Mouse (Mus musculus) forebrain, embryonic 13.5 days (tissue): Measurements from ENCODE around the gene Lhfpl2. TPM values are rescaled to one million over a fixed set of nuclear protein-coding genes. Genes with fewer than 3 reads are reported as not detected.
A peak's percentile ranks its signal among the peaks of the same experiment; 100 is the strongest.

Source experiments
- ATAC-seq: fragments of 200-750 bp; cut with Nextera tagmentation; 2 replicates; pipeline ENCODE4 v1.8.0; 2017
- H3K27ac ChIP-seq: fragments of 300-500 bp; sonication (generic); 2 replicates; pipeline ENCODE4 v1.5.1; 2015; ENCODE audit warnings: inconsistent platforms, mild to moderate bottlenecking, moderate library complexity
- H3K27me3 ChIP-seq: fragments of 300-500 bp; sonication (generic); 2 replicates; pipeline ENCODE4 v1.6.1; 2015; ENCODE audit warnings: mild to moderate bottlenecking, inconsistent platforms
- H3K36me3 ChIP-seq: fragments of 300-500 bp; sonication (generic); 2 replicates; pipeline ENCODE4 v1.6.1; 2015; ENCODE audit warnings: mild to moderate bottlenecking, inconsistent platforms; ENCODE audit not compliant: poor library complexity, severe bottlenecking
- H3K4me1 ChIP-seq: fragments of 300-500 bp; sonication (generic); 2 replicates; pipeline ENCODE4 v1.6.1; 2015; ENCODE audit warnings: inconsistent platforms
- H3K4me2 ChIP-seq: fragments of 300-500 bp; sonication (generic); 2 replicates; pipeline ENCODE4 v1.6.1; 2015; ENCODE audit warnings: inconsistent platforms, mild to moderate bottlenecking, moderate library complexity
- H3K4me3 ChIP-seq: fragments of 300-500 bp; sonication (generic); 2 replicates; pipeline ENCODE4 v1.5.1; 2015; ENCODE audit warnings: mild to moderate bottlenecking, inconsistent platforms
- H3K9ac ChIP-seq: fragments of 300-500 bp; sonication (generic); 2 replicates; pipeline ENCODE4 v1.6.1; 2015; ENCODE audit warnings: mild to moderate bottlenecking, inconsistent platforms
- H3K9me3 ChIP-seq: fragments of 300-500 bp; sonication (generic); replicated peaks from 2 replicates; pipeline ENCODE4 v1.6.1; 2016; ENCODE audit warnings: inconsistent platforms
- WGBS: fragments of 180-500 bp; shearing (Covaris S2); methylation state at CpG from one replicate; pipeline ENCODE4 v1.1.7; 2015; 5-methylcytosine and 5-hydroxymethylcytosine counted together
- polyA plus RNA-seq: library from polyadenylated mRNA; unstranded; fragments of >200 nt; fragmentation: Nextera tagmentation; extraction: Ambion mirVana; gene quantifications from 2 replicates; pipeline ENCODE4 v1.2.1, GENCODE M21; 2015

Lhfpl2 gene
- polyA plus RNA-seq, 1 experiment from 2014 or later, result 10.1 TPM

DNA sequence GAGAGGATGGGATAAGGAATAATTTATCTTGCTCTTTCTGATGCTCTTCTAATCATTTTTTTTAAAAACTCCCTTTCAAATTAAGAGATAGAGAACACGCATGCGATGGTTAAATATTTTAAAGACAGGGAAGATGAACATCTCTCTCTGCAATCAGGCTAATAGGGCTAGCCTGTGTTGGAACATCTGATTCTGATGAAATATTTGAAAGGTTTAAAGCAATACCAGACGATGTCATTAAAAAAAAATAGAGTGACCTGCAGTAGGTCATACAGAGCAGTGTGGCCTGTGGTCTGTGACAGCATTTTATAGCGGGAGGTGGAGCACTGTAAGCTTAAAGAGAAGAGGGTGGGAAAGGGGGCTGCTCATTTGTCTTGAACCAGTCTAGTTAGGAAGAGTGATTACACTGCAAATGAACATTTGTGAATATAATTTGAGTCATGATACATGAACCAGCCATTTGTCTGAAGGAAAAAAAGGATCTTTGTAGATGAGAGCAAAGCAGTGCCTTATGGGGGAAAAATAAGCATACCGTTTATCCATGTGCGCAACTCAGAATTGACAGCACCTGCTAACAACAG lies 1.1 kb downstream of the Lhfpl2 start:
- ATAC-seq, result no peak
- H3K36me3 ChIP-seq, result no peaks in the 10 kb centered on the region
- no peak overlapping the region for H3K27ac ChIP-seq
- H3K4me2 ChIP-seq, result peak overlapping the region; percentile 99
- 42% methylated on average over 6 of the region's 6 CpGs for WGBS
- H3K9me3 ChIP-seq, result no peaks in the 10 kb centered on the region
- peak overlapping the region; percentile 74 for H3K4me3 ChIP-seq
- peak overlapping the region; percentile 86 for H3K9ac ChIP-seq
- H3K4me1 ChIP-seq, result peaks cover 28% of the 10 kb centered on the region
- H3K27me3 ChIP-seq, result peaks cover 17% of the 10 kb centered on the region; the same call in 1 of the 2 replicates

GRCm38 (mm10) chr13:94059373-94059772 lies 1.8 kb downstream of the Lhfpl2 start:
- Histone ChIP-seq H3K4me2 (peak overlapping the region; percentile 99), H3K36me3 (no peaks in the 10 kb centered on the region), H3K27ac (no peak overlapping the region), H3K27me3 (peaks cover 17% of the 10 kb centered on the region; the same call in 1 of the 2 replicates), H3K4me3 (no peak overlapping the region), H3K4me1 (peaks cover 28% of the 10 kb centered on the region), H3K9me3 (no peaks in the 10 kb centered on the region), H3K9ac (no peak overlapping the region)
- no peak for ATAC-seq
- 85% methylated on average over 4 of the region's 4 CpGs for WGBS

DNA sequence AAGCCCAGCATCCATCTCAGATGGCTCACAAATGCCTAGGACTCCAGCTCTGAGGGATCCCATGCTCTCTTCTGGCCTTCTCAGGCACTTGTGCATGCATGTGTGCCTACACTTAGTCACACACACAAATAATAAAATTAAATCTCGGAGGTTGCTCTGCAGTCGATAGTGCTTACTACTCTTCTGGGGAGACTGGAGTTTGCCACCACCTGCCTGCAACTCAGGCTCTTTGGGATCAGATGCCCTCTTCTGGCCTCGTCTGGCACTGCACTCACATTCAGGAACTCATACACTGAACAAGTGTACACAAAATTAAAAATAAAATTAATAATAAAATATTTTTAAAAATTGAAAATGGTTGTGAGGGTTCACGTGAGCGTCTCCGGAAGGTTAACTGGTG lies 2.2 kb downstream of the Lhfpl2 start:
- no peak overlapping the region for H3K27ac ChIP-seq
- no peak overlapping the region for H3K4me3 ChIP-seq
- peaks cover 28% of the 10 kb centered on the region for H3K4me1 ChIP-seq
- no peak overlapping the region for H3K9ac ChIP-seq
- H3K27me3 ChIP-seq, result peaks cover 20% of the 10 kb centered on the region; the same call in 1 of the 2 replicates
- no peak overlapping the region for H3K4me2 ChIP-seq
- no peaks in the 10 kb centered on the region for H3K9me3 ChIP-seq
- no peaks in the 10 kb centered on the region for H3K36me3 ChIP-seq
- 80% methylated on average over 6 of the region's 6 CpGs for WGBS
- ATAC-seq, result no peak

DNA sequence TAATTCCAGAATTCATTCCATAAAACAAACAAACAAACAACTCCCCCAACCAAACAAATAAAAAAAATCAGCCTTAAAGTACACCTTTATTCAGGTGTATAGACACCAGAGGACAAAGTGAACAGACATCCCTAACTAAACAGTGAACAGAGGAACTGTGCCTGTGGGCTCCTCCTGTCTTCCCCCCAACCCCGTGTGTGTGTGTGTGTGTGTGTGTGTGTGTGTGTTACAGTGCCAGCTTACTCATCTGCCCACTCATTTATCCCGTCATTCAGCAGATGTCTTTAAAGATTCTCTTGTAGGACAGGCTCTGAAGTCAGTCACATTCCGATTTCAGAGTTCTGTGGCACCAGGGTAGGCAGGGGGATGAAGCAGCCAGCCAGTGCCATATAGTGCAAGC lies 2.9 kb downstream of the Lhfpl2 start:
- no peak overlapping the region for H3K4me2 ChIP-seq
- H3K4me3 ChIP-seq, result no peak overlapping the region
- H3K36me3 ChIP-seq, result no peaks in the 10 kb centered on the region
- no peak overlapping the region for H3K9ac ChIP-seq
- WGBS, result 78% methylated on average over 3 of the region's 3 CpGs
- peaks cover 32% of the 10 kb centered on the region for H3K4me1 ChIP-seq
- H3K27me3 ChIP-seq, result peaks cover 20% of the 10 kb centered on the region; the same call in 1 of the 2 replicates
- H3K9me3 ChIP-seq, result no peaks in the 10 kb centered on the region
- no peak for ATAC-seq
- no peak overlapping the region for H3K27ac ChIP-seq

DNA sequence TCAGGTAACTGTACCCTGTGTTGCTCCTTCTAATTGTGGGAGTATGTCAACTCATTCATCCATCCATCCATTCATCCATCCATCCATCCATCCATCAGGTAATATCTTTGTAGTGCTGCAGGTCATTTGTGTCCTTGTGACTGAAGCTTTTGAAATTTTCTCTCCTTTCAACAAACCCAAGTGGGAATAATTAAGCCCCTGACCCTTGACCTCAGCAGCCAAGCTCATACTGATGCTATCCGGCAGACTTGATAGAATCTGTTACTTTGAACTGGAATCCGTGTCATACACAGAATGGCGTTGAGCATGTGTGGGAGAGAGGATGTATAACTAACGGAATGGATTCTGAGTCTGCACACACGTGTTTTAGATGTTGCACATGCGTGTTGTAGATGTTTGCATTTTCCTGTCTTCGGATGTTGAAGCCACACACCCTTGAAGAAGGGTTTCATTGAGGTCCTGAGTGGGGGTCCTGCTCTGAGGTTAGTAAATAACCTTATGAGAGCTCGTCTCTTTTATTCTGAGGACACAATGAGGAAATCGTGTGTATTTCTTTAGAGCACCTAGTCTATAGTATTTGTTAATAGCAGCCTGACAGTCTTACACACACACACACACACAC lies 3.8 kb downstream of the Lhfpl2 start:
- Histone ChIP-seq H3K9me3 (no peaks in the 10 kb centered on the region), H3K27me3 (peaks cover 23% of the 10 kb centered on the region; the same call in 1 of the 2 replicates), H3K27ac (no peak overlapping the region), H3K4me1 (peaks cover 32% of the 10 kb centered on the region), H3K4me3 (no peak overlapping the region), H3K36me3 (no peaks in the 10 kb centered on the region), H3K4me2 (no peak overlapping the region), H3K9ac (no peak overlapping the region)
- ATAC-seq, result no peak
- 68% methylated on average over 9 of the region's 9 CpGs for WGBS

DNA sequence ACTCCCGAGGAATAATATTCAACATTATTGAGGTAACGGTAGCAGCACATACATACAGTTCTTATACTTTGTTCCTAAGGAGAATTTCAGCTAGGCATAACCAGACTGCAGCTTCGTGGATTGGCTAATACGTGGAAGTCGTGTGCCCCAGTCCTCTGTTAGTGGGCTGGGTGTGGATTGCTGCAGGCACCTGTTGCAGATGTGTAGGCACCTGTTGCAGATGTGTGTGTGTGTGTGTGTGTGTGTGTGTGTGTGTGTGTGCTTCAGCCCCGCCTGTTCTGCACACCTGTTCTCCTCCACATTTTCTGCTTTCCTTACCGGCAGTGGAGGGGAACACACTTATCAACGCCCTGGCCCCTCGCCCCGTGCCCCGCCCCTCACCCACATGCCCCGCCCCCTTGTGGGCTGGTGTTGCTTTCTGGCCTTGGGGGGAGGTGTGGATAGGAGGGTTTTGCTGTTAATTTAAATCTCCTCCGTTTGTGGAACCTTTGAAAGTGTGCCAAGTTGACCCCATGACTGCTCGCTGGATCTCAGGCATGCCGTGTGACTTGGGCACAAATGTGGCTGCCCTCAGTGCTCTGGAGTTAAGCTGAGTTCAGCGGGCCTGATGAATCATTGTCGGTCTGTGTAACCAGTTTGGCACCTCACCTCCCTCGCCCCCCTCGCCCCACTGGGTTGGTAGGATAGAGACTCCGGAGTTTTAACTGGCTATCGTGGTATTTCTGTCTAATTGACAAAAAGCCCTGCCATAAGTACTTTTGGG lies 4.9 kb downstream of the Lhfpl2 start:
- 18% methylated on average over 21 of the region's 21 CpGs for WGBS
- Histone ChIP-seq H3K4me3 (no peak overlapping the region), H3K9me3 (no peaks in the 10 kb centered on the region), H3K9ac (no peak overlapping the region), H3K27me3 (peaks cover 28% of the 10 kb centered on the region; the same call in 1 of the 2 replicates), H3K27ac (no peak overlapping the region), H3K4me1 (peaks cover 28% of the 10 kb centered on the region), H3K4me2 (peak overlapping the region; percentile 24; the same call in 1 of the 2 replicates), H3K36me3 (no peaks in the 10 kb centered on the region)
- 0 out of 2 replicates have a peak, but pooled peaks have one; percentile 39 for ATAC-seq

- Histone ChIP-seq H3K4me2 (no peak overlapping the region), H3K4me1 (peaks cover 26% of the 10 kb centered on the region), H3K36me3 (no peaks in the 10 kb centered on the region), H3K4me3 (no peak overlapping the region), H3K9ac (no peak overlapping the region), H3K27me3 (peaks cover 28% of the 10 kb centered on the region; the same call in 1 of the 2 replicates), H3K27ac (no peak overlapping the region), H3K9me3 (no peaks in the 10 kb centered on the region)
- WGBS, result 44% methylated on average over 8 of the region's 8 CpGs
- ATAC-seq, result no peak
Measured at GRCm38 (mm10) chr13:94063156-94063555, 5.6 kb downstream of the Lhfpl2 start.

GRCm38 (mm10) chr13:94064571-94064970 lies 7.0 kb downstream of the Lhfpl2 start:
- no peak for ATAC-seq
- peaks cover 16% of the 10 kb centered on the region for H3K27me3 ChIP-seq
- 42% methylated on average over 7 of the region's 7 CpGs for WGBS

DNA sequence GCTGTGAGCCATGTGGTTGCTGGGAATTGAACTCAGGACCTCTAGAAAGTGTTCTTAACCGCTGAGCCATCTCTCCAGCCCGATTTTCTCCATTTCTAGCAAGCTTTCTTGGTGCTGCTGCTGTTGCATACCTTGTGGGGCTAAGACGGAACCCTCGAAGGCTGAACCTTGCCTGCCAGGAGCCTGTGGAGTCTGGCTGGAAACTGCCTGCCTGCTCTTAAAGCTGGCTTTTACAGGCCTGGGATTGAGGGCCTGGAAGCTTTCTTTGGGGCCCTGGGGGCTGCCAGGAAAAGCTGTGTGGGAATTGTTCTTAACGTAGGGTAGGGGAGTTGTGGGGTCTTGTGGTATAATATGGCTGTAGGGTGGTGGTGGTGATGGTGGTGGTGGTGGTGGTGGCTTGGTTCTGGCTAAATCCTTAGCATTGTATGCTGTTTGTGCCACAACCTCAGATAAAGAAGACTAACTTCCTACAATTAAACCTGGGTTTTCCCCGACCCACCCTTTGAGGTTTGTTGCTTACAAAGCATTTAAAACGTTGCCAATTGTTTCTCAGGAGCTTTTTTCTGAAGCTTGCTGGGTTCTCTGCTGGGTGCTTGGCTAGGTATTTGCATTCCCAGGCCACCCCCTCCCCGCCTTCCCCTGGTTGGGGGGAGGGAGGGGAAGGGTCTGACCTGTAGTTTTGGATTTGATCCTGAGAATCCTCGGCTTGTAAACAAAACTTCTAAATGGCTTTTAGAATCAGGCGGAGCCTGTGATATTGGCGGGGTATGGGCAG lies 7.9 kb downstream of the Lhfpl2 start:
- H3K4me1 ChIP-seq, result peaks cover 14% of the 10 kb centered on the region
- no peaks in the 10 kb centered on the region for H3K36me3 ChIP-seq
- H3K27me3 ChIP-seq, result peaks cover 13% of the 10 kb centered on the region
- H3K9ac ChIP-seq, result no peak overlapping the region; the same call in 1 of the 2 replicates
- H3K4me2 ChIP-seq, result no peak overlapping the region
- no peak overlapping the region for H3K4me3 ChIP-seq
- peak overlapping the region; percentile 48 for H3K27ac ChIP-seq
- no peak for ATAC-seq
- WGBS, result 22% methylated on average over 11 of the region's 11 CpGs
- no peaks in the 10 kb centered on the region for H3K9me3 ChIP-seq

More at GRCm38 (mm10) chr13:94064571-94064970, 7.0 kb downstream of the Lhfpl2 start:
- Histone ChIP-seq H3K9me3 (no peaks in the 10 kb centered on the region), H3K4me3 (no peak overlapping the region), H3K36me3 (no peaks in the 10 kb centered on the region), H3K4me1 (peaks cover 14% of the 10 kb centered on the region), H3K9ac (no peak overlapping the region), H3K27ac (no peak overlapping the region), H3K4me2 (no peak overlapping the region)

- peaks cover 14% of the 10 kb centered on the region for H3K4me1 ChIP-seq
- 88% methylated on average over 5 of the region's 5 CpGs for WGBS
- H3K27ac ChIP-seq, result no peak overlapping the region
- H3K4me3 ChIP-seq, result no peak overlapping the region
- no peak overlapping the region for H3K9ac ChIP-seq
- H3K9me3 ChIP-seq, result no peaks in the 10 kb centered on the region
- H3K27me3 ChIP-seq, result peaks cover 11% of the 10 kb centered on the region
- H3K4me2 ChIP-seq, result no peak overlapping the region
- no peak for ATAC-seq
- H3K36me3 ChIP-seq, result no peaks in the 10 kb centered on the region
Measured at GRCm38 (mm10) chr13:94066626-94067275, 9.2 kb downstream of the Lhfpl2 start.

GRCm38 (mm10) chr13:94068308-94068707 lies 10.7 kb downstream of the Lhfpl2 start:
- Histone ChIP-seq H3K4me3 (no peak overlapping the region), H3K4me2 (no peak overlapping the region), H3K4me1 (peaks cover 4% of the 10 kb centered on the region; the same call in 1 of the 2 replicates), H3K27ac (no peak overlapping the region), H3K27me3 (peaks cover 11% of the 10 kb centered on the region), H3K9ac (no peak overlapping the region), H3K9me3 (no peaks in the 10 kb centered on the region), H3K36me3 (no peaks in the 10 kb centered on the region)
- no peak for ATAC-seq
- WGBS, result 91% methylated on average over 1 of the region's 1 CpGs
